Mouse (Mus musculus) brain, adult 2 months (tissue): Measurements from ENCODE around the gene Sgms1.
"Not testable (repeated sequence)": the region's sequence is repeated elsewhere in the genome, so short reads cannot be mapped to it uniquely, and the experiment has no call there.

Source experiments
- DNase-seq: peaks from one replicate; pipeline ENCODE4 v3.0.0; 2011; ENCODE audit warnings: low read depth, low spot score

Gene Sgms1

GRCm38 (mm10) chr19:32358011-32358410, 31.5 kb downstream of the Sgms1 start:
- DNase-seq = not testable (repeated sequence)

DNA sequence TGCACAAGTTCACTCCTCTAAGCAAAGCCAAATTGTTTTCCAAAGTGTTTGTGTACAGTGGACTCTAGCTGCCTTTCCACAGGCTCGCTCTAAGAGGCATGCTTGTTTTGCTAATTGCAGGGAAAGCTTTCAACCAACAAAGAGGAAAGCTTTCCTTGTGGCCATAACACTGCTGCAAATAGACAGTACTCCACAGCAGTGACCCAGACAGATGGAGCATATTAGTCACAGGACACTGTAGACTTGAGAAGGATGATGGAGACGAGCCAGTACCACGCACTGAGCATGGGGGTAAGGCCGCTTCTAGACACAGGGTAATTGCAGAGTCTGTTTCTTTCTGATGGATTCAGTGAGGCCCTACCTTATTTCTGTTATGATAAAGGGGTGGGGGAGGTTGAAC, 33.3 kb downstream of the Sgms1 start:
- peak; percentile 94 for DNase-seq

DNA sequence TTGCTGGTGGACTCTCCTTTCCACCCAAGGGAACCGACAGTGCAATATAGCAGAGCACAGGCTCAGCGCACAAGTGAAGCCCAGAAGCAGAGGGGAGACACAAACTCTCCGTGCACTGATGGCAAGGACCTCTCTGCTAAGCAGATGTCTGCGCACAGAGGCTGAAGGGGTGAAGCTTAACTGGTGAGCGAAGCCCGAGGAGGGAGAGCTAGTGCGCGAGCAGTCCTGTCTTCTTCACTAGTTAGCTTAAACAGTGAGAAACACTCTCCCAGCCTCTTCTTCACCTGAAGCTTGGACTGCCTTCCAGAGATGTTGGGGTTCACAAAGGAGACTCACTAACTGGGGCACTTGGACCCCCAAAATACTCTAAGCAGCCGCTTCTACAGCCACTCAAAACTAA, 36.1 kb downstream of the Sgms1 start:
- DNase-seq = no peak

- DNase-seq = no peak
These were observed 40.4 kb downstream of the Sgms1 start for GRCm38 (mm10) chr19:32348955-32349654.

DNA sequence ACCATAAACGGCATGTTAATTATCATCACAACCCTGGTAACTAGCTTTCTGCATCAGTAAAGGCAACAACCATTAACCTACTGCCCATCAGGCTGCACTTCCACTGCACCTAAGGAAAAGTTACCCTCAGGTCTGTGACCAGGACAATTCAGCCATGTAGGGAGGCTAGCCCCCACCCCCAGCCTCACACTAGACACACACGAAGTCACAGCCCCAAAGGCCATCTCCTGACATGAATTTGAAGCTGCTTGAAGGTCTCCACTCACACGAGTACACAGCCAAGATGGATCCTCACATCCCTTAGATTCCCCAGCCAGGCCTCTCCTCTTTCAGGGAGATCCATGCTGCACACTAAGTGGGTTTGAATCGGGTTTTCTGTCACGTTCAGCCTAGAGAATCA, 42.0 kb downstream of the Sgms1 start:
- DNase-seq = no peak

- no peak for DNase-seq
These were observed 42.7 kb downstream of the Sgms1 start for GRCm38 (mm10) chr19:32346624-32347341.

GRCm38 (mm10) chr19:32346176-32346575, 43.3 kb downstream of the Sgms1 start:
- peak; percentile 57 for DNase-seq

DNA sequence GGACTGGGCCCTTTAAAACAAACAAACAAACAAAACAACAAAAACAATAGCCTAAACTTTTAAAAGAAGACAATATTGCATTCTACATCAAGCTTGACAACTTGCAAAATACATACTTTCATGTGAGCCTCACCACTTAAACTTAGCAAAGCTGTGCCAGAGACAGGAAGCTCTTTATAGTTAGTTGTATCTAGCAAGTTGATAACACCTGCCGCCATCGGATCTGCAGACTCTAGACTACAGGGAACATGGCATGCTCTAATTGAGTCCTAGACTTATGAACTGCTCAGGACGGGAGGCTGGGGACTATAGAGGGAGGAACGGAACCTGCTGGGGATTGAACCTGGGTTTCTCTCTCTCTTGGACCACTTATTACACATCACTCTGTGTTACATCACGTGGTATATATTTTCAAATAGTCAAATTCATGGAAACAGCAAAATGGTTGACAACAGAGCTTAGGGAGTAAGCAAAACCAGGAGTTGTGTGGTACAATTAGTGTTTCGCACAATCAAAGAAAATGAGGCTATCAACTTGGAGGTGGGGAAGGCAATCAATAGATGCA, 44.3 kb downstream of the Sgms1 start:
- no peak for DNase-seq

GRCm38 (mm10) chr19:32344738-32345121, 44.8 kb downstream of the Sgms1 start:
- DNase-seq = peak; percentile 31

DNA sequence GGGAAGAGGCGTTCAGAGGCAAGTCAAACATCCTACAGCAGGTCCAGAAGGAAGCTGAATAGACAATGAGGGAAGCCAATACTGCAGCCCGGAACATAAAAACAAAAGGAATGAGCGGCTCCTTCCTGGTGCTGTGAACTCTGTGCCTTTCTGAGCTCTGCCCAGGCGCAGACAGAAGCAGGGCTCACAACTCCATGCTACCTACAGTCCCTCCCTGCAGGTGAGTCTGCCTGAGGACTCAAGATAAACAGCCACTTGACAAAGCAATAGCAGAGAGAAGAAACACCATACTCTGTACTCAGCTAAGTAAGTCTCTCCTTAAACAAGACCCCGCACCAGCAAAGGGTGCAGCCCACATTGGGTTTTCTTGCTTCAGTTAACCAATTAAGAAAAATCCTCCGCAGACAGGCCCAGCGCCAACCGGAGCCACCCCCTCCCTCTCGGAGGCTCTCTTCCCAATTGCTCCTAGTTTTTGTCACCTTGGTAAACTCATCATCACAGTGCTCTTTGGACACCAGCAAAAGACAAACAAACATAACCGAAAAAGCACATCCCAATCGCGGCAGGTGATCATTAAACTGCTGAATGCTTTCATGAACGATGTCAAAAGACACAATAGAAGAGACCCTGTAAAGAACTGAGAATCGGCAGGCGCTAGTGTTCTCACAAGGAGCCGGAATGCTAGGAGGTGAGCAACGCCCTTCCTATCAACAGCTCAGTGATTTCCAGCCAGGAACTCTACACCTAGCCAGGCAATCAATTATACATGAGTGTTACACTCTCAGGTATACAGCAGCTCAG, 45.4 kb downstream of the Sgms1 start:
- DNase-seq = peak; percentile 40

DNA sequence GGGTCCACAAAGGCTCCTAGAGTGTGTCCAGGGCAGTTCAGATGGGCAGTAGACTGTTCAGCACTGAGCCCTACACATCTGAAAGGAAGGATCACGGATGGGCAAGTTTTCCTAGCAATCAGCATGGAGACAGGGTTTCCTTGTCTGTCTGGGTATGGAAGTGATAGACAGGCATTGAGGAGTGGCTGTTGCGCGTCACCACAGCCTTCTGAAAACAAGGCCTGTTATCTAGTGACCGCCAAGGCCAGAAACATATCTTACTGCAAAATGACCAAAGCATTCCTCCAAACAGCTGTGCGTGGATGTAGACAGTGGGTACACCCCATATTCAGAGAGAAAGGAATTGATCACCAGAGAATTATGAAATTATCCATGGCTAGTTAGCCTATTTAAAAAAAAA, 47.1 kb downstream of the Sgms1 start:
- no peak for DNase-seq

DNA sequence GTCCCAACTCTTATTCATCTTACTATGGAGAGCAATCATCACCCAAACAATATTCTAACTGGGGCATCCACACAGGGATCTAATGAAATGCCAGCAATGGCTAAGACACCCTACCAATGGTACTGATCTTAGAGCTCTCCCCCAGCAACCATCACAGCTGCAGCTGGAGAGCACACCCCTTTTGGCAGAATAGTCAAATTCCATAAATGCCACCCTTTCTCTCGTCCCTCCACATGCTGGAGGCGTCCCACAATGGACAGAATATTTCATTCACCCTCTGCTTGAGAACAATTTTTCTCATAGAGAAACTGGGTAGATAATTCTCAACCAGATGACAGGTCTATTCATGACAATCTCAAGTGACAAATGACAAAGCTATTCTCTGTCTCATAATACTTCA, 48.4 kb downstream of the Sgms1 start:
- DNase-seq = peak; percentile 87

DNA sequence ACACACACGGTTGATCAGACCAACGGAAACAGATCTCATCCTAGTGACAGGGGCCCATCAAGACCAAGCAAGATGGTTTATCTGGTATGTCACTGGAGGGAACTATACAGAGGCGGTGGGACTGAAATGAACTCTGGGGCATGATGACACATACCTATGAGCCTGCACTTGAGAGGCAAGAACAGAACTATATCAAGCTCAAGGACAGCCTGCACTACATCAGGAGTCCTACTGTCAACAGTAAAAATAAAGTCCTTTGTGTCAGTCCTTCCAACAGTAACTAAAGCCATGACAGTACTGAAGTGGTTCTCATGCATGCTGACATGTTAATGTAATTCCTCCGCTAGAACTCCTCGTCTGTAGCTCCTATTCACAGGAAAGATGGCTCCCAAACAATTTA, 49.3 kb downstream of the Sgms1 start:
- no peak for DNase-seq

- no peak for DNase-seq
These were observed 51.8 kb downstream of the Sgms1 start for GRCm38 (mm10) chr19:32337708-32338107.

GRCm38 (mm10) chr19:32334751-32335150, 54.8 kb downstream of the Sgms1 start:
- peak; percentile 27 for DNase-seq

- DNase-seq = no peak
These were observed 56.0 kb downstream of the Sgms1 start for GRCm38 (mm10) chr19:32333544-32333943.

DNA sequence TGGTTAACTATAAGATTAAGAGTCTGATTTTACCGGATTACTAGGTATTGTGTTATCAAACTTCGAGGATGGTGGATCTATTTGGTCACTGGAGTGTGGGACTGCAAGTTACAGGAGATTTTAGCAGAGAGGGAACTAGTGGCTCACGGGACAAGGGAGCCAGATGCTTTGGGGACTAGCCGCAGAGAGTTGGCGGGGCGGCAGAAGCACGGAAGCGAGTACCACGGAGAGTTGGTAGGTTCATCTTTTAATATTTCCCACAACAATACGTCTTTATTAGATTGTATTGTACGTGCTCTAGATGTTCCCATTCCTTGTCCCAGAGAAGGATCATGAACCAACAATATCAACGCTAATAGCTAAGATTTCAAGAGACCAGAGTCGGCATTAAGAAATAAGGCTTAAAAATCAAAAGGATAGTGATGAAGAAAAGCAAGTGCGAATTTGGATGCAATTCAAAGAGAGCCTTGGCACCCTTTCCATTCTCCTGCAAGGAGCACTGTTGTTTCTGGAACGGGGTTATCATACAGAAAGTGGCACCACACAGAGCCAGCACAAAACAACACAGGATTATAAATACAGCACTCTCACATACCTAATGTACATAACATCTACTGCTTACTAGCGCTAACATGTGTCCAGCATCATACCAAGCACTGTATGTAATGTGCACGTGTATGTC, 56.6 kb downstream of the Sgms1 start:
- DNase-seq = peak; percentile 76

DNA sequence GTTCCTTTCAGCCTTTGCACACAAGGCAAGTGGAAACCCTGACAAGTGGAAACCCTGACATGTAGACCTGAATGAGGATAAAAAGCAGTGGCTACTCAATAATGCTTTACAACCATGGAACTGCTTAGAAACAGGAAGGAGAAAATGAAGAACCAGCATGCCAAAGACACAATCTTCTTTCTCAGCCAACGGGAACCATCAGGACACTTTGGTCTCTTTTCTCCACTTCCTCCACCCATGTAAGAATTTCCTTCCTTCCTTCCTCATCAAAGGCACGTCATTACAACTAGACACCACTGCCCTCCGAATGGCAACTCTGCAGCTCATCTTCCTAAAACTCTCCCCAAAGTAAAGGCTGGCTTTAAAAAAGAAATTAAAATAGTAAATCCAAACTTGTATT, 59.3 kb downstream of the Sgms1 start:
- no peak for DNase-seq

DNA sequence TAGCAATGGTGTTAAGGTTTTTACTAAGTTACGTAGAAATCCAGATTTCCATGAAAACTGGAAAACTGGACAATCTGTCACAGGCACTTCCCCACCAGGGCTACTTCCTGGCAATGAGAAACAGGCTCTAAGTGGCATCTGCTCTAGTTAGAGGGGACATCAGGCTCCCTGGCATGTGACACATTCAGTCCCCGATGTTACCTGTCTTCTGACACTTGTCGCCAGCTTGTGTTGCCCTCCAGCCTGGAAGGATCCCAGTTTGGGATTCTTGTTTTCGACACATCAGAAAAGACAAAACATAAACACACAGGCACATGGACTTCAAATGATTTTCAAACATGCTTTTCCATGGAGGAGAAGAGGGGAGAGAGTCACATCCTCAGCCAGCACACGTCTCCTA, 60.0 kb downstream of the Sgms1 start:
- DNase-seq = peak; percentile 88

DNA sequence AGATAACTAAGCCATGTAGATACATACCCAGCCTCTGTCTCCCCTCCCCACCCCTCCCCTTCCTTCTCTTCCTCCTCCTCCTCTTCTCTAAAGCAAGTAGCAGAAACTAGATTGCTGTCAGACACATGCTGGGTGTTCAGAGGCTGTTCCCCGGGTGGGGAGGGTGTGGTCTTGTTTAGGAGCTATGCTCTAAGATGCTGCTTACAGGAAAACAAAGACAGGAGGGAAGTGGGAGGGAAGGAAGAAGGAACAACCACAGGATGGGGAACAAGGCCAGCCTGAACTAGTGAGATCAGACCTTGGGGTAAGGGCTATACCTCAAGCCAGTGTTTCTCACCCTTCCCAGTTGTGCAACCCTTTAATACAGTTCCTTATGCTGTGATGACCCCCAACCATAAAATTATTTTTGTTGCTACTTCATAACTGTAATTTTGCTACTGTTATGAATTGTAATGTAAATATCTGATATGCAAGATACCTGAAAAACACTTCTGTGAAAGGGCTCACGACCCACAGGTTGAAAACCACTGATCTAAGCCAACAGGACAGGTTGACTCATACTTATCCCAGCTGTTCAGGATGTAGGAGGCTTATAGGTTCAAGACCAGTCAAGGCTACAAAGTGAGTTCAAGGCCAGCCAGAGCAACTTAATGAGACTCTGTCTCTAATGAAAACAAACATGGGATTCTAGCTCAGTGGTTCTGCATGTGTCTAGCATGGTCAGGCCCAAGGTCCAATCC, 61.3 kb downstream of the Sgms1 start:
- no peak for DNase-seq

DNA sequence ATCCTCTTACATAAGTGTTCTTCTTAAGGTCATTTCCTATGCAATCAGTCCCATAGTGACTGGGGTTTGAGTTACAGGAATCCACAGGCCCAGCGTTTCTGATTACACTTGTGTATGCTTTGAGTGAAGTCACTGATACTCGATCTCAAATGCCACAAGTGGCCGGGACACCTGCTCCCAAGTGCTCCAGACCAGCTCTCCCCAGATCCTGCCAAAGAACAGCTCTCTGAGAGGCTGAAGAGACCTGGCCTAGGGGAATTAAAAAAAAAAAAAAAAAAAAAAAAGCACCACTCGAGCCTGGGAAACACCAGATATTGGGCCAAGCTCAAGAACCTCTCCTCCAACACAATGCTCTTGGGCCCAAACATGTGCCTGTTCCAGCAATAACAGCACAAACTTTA, 62.9 kb downstream of the Sgms1 start:
- DNase-seq = no peak
